Mouse (Mus musculus) inflammation-experienced regulatory T-cells, adult 6 months (primary cell): ENCODE results near the gene Foxp2. TPM values are rescaled to one million over a fixed set of nuclear protein-coding genes. Genes with fewer than 3 reads are reported as not detected.

Experiments
- ATAC-seq: one replicate; pipeline ENCODE4 v1.8.0; 2017
- polyA plus RNA-seq, 3 experiments: library from polyadenylated mRNA; unstranded; fragments of 100-300 nt; shearing (Covaris generic); gene quantifications; one replicate each; pipeline ENCODE4 v1.2.1; 2017

The Foxp2 gene
- polyA plus RNA-seq, 3 experiments from 2014 or later: 0.15 to 0.33 TPM; not detected in 1

DNA sequence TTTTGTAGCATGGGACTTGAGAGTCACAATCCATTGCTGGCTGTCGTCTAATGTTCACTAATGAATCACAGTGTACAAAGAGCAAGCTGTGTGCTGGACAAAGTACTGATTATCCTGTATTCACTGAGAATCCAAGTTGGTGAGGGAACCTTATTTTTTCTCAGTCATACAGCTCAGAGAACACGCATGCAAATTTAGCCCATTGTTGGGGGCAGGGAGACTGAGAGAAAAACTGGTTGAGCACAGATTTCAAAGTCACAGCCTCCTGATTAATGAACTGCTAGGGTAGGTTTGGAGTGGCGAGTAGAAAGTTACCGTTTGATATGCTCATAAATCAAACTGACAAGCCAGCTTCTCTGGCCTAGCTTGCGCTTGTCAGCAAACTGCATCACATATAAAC, 477.1 kb downstream of the Foxp2 start:
- no peak for ATAC-seq

DNA sequence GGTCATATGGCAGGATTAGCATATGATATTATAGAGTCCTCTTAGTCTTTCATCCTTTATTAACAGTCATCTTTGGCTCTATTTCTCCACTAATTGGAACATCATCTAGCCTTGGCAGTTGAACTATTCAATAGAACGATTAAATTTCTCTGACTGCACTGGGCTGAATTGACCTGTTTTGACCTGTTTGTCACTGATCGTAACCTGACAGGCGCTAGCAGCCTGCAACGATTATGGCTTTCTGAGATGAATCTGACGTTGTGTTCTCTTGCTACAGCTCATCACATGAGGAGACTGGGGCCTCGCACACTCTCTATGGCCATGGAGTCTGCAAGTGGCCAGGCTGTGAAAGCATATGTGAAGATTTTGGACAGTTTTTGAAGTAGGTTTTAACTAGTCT, 495.3 kb downstream of the Foxp2 start:
- no peak for ATAC-seq

- ATAC-seq: no peak
Observed at GRCm38 (mm10) chr6:15397485-15397884, 496.3 kb downstream of the Foxp2 start.

DNA sequence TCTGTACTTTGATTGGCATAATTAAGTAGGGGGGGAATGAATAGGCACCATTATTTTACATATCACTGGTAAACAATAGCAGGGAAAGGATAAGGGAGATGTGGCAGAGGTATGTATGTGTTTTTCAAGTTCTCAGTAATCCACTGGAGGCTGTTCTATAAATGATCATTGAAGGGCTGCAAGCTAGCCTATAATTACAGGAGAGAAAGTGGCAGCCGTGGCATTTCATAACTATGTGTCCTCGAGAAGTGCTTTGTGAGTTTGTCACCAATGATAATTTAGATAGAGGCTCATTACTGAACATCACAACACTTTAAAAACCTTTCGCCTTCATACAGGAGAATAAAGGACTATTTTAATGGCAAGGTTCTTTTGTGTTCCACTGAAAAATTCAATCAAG, 500.0 kb downstream of the Foxp2 start:
- no peak for ATAC-seq

GRCm38 (mm10) chr6:15402026-15402425, 500.9 kb downstream of the Foxp2 start:
- ATAC-seq: no peak

GRCm38 (mm10) chr6:15415099-15415498, 514.0 kb downstream of the Foxp2 start:
- ATAC-seq: no peak

GRCm38 (mm10) chr6:15459701-15460100, 558.6 kb downstream of the Foxp2 start:
- peak; percentile 70 for ATAC-seq

DNA sequence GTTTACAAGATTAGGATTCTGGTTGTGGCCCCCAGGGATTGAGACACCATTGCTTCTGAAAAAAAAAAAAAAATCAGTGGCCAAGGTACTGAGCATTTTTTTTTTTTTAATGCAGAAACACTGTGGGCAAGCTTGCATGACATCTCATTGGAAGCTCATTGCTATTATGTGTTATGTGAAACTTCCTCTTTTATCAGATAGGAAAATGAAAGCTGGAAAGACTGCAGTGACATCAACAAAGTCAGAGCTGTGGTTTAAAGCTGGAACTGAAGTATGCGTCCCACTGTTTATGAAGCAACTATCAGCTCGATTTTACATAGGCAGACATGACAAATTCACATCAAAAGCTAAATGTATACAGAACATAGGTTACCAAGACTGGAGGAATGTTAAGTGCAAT, 562.2 kb downstream of the Foxp2 start:
- ATAC-seq: no peak

DNA sequence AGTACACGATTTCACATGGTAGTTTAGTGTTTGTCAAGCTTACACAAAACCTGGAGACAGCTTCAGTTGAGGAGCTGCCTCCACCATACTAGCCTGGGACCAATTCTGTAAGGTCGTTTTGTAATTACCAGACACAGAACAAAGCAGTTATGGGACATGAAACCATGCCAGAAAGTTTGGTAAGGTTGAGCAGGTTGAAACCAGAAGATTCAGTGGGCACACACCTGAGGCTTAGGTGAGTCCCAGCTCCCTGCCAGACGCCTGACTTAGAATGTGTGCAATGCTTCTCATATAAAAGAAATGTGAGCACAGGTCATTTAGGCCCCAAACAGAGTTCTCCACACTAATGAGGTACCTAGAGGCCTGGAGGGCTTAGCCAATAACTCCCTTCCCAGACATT, 564.3 kb downstream of the Foxp2 start:
- no peak for ATAC-seq

DNA sequence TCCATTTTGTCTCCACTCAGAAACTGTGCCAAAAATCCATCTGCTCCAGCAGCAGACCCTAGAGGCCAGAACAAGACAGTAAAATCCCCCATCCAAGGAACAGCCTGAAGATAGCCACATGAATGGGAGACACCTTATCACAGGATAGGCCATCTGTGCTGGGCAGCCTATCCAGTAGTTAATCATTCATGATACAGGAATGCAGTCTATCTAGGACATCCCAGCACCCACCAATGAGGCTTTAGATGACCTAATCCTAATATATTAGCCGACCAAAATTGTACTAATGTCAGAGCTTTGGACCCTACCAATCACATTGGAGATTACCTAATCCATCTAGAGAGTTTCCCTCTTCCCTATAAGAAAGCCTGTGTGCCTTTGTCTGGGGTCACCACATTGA, 565.5 kb downstream of the Foxp2 start:
- ATAC-seq: no peak

GRCm38 (mm10) chr6:15486909-15487308, 585.8 kb downstream of the Foxp2 start:
- ATAC-seq: no peak

Other genes starting within 250 kb of the Foxp2 start
- not detected for gene Ppp1r3a, start 146.1 kb upstream of the Foxp2 start, polyA plus RNA-seq